Mouse (Mus musculus) ES-E14 (cell line): ENCODE measurements around the gene Itih3. TPM values are rescaled to one million over a fixed set of nuclear protein-coding genes. Genes with fewer than 3 reads are reported as not detected.

Experiments used
- DNase-seq: peaks from one replicate; pipeline ENCODE4 v3.0.0-alpha.2; 2013; ENCODE audit warnings: low read depth, low spot score
- H3K27ac ChIP-seq: 2 replicates; pipeline ENCODE4 v1.5.1; 2012; ENCODE audit warnings: low read depth, mild to moderate bottlenecking, low read length, moderate library complexity, mixed read lengths; ENCODE audit not compliant: poor library complexity, insufficient read depth, severe bottlenecking
- H3K36me3 ChIP-seq: 2 replicates; pipeline ENCODE4 v1.6.1; 2012; ENCODE audit warnings: mild to moderate bottlenecking, low read length, moderate library complexity, mixed read lengths; ENCODE audit not compliant: control insufficient read depth, poor library complexity, insufficient read depth, severe bottlenecking
- H3K4me1 ChIP-seq, 2 experiments: fragments of 150-350 bp in 1 of 2; sonication (generic) in 1 of 2; 2 replicates each; pipeline ENCODE4 v1.6.1; 2012; ENCODE audit warnings: low read length in 2 of 2, mild to moderate bottlenecking in 1 of 2, mixed read lengths in 1 of 2; ENCODE audit not compliant: control insufficient read depth in 2 of 2, insufficient read depth in 2 of 2, poor library complexity in 1 of 2
- H3K4me3 ChIP-seq, 2 experiments: fragments of 150-350 bp in 1 of 2; sonication (generic) in 1 of 2; 2 replicates each; pipeline ENCODE4 v1.5.1; 2012; ENCODE audit warnings: low read length in 2 of 2, low read depth in 1 of 2, mild to moderate bottlenecking in 1 of 2, mixed read lengths in 1 of 2; ENCODE audit not compliant: insufficient read depth in 1 of 2, poor library complexity in 1 of 2, severe bottlenecking in 1 of 2
- H3K9ac ChIP-seq: 2 replicates; pipeline ENCODE4 v1.6.1; 2012; ENCODE audit warnings: low read depth, mild to moderate bottlenecking, low read length, mixed read lengths; ENCODE audit not compliant: poor library complexity, insufficient read depth, severe bottlenecking
- H3K9me3 ChIP-seq: fragments of 150-350 bp; sonication (generic); 2 replicates; pipeline ENCODE4 v1.6.1; 2012; ENCODE audit warnings: low read depth, mild to moderate bottlenecking, low read length; ENCODE audit not compliant: control insufficient read depth, insufficient read depth
- CHD2 ChIP-seq: IDR thresholded peaks from 2 replicates; pipeline ENCODE4 v1.6.1; 2014; ENCODE audit warnings: mild to moderate bottlenecking, low read depth, low read length, inconsistent platforms
- HCFC1 ChIP-seq: IDR thresholded peaks from 2 replicates; pipeline ENCODE4 v1.6.1; 2012; ENCODE audit warnings: low read length, inconsistent platforms, borderline replicate concordance; ENCODE audit not compliant: insufficient read depth
- MAFK ChIP-seq: IDR thresholded peaks from 2 replicates; pipeline ENCODE4 v1.6.1; 2014; ENCODE audit warnings: mild to moderate bottlenecking, low read depth, low read length, inconsistent platforms; ENCODE audit not compliant: insufficient read depth
- ZC3H11A ChIP-seq: IDR thresholded peaks from 2 replicates; pipeline ENCODE4 v1.6.1; 2012; ENCODE audit warnings: low read depth, mild to moderate bottlenecking, inconsistent platforms, low read length, borderline replicate concordance
- ZNF384 ChIP-seq: IDR thresholded peaks from 2 replicates; pipeline ENCODE4 v1.6.1; 2012; ENCODE audit warnings: low read depth, low read length, inconsistent platforms
- in situ Hi-C, 2 experiments: fragments of 600-800 bp; cut with MboI; formaldehyde crosslinking; loops; one replicate each; pipeline ENCODE4 v1.15.1; 2025; ENCODE audit warnings: low sequenced_read_pairs in 2 of 2, inconsistent platforms in 1 of 2; ENCODE audit not compliant: unreplicated experiment in 2 of 2
- total RNA-seq: library from RNA; depleted of rRNA; stranded (reverse); fragments of 300-350 nt; gene quantifications from 2 replicates; pipeline ENCODE4 v1.2.3, GENCODE M21; 2012

The Itih3 gene
- total RNA-seq, 1 experiment, result 0.40 TPM

DNA sequence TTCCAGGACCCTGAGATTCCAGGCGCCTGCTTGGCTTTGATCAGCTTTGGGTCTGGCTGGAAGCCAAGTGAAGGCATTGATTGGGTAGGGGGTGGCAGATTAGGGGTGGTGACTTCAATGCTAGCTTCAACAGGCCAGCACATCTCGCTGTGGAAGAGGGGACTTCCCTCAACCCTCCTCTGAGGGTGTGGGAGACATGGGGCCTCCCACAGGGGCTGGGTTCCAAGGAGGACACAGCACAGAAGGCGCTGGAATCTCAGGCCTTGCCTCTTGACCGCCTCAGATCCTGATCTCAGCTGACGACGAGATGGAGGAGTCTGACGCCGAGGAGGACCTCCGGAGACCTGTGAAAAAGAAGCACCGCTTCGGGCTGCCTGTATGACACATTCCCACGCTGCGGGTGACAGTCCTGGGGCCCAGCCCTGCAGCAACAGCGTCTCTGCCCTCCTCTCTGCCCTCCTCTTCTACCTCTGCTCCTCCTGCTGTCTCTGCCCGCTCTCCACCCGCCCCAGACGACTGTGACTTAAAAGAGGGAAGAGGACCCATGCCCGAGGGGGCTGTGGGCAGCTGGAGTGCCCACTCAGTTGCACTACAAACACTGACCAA, 49.4 kb downstream of the Itih3 start:
- no peak for DNase-seq
- in situ Hi-C loops, result no loop called here
- no peak overlapping the region for H3K9ac ChIP-seq
- no peak overlapping the region for H3K4me3 ChIP-seq
- TF ChIP-seq CHD2 (no peak), MAFK (no peak), ZNF384 (no peak)
- H3K4me1 ChIP-seq, result peaks cover 0 to 11% of the 10 kb centered on the region in 2 experiments; a peak in 2 of 4 replicates
- H3K9me3 ChIP-seq, result no peaks in the 10 kb centered on the region
- peaks cover 9% of the 10 kb centered on the region; the same call in 1 of the 2 replicates for H3K36me3 ChIP-seq
- H3K27ac ChIP-seq, result no peak overlapping the region

DNA sequence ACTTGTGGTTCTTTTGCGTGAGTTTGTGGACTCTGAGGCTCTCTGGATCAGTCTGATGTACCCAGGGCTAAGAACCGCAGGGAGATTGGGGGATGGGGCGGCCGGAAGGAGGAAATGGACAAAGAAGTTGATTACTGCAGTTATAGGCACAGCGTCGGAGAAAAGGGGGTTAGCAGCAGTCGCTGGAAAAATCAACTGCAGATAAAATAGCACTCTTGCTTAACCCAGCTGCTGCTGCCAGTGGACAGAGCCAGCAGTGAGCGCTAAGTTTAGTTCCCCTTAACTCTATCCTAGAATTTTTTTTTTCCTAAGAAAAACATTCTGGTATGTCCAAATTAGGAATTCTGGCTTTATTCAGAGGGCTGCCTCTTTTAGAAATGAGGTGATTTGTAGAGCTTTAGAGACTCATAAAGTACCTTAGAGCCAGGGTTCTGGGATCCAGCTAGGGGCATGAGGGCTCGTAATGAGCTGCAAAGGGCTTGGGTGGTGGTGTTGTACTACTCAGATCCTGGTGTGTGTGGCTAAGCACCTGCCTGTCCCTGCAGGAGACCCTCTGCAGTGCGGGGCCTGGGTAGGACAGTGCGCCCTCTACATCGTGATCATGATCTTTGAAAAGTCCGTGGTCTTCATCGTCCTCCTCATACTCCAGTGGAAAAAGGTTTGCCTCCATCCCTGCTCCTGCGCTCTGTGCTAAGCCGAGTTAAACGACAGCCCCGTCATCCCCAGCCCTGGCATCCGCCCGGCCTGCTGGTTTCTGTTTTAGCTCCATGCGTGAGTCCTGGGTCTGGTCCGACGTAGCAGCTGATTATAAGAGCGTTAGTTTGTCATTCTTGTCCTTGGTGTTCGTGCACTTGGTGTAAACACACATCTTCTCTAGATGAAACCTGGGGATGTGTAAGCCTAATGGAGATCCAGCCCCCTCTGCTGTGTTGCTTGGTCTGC, 53.1 kb downstream of the Itih3 start:
- H3K9me3 ChIP-seq, result no peaks in the 10 kb centered on the region
- no peak overlapping the region for H3K9ac ChIP-seq
- peaks cover 0 to 12% of the 10 kb centered on the region in 2 experiments; a peak in 2 of 4 replicates for H3K4me1 ChIP-seq
- in situ Hi-C loops, result no loop called here
- no peak overlapping the region for H3K4me3 ChIP-seq
- TF ChIP-seq ZC3H11A (no peak), ZNF384 (no peak)
- H3K36me3 ChIP-seq, result peaks cover 13% of the 10 kb centered on the region; the same call in 1 of the 2 replicates
- no peak overlapping the region for H3K27ac ChIP-seq
- DNase-seq, result no peak

DNA sequence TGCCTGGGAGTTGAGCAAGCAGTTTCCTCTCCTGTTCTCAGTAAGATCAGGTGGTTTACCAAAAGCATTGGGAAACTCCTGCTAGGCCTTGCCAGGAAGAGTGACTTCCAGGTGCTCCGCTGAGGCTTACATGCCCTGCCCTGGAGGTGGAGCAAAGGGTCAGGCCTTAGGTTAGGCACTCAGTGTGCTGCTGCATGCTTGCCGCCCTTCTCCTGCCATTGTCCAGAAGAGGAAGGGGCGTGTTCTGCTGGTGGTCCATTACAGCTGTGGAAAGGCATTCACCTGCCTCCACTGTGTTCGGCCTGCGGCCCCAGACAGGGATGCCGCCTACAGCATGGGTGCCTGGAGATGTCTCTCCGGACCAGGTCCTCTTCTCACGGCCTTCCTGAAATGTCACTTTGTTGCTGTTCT, 54.2 kb downstream of the Itih3 start:
- in situ Hi-C loops, result no loop called here
- TF ChIP-seq HCFC1, result no peak
- Histone ChIP-seq H3K36me3 (peaks cover 14% of the 10 kb centered on the region; the same call in 1 of the 2 replicates), H3K27ac (no peak overlapping the region), H3K4me3 (no peak overlapping the region), H3K4me1 (peaks cover 0 to 12% of the 10 kb centered on the region in 2 experiments; a peak in 2 of 4 replicates), H3K9me3 (no peaks in the 10 kb centered on the region), H3K9ac (peak overlapping the region; percentile 13; the same call in 1 of the 2 replicates)
- DNase-seq, result peak; percentile 28

DNA sequence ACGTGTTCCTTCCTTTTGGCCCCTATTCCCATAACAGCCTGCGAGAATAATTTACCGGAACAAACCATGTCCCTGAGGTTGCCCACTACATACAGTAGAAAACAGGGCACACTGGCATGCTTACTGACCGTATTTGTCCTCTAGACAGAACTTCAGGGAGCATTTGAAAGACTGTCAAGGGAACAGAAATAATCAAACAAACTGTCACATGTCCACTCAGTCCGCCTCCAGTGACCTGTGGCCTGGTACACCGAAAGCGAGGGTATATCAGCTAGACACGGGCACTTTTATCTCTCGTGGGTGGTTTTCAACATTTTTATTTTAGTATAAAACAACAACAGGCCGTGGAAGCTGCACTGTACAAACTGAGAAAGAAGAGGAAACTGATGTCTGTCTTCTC, 54.7 kb downstream of the Itih3 start:
- Histone ChIP-seq H3K36me3 (peaks cover 12% of the 10 kb centered on the region; the same call in 1 of the 2 replicates), H3K4me1 (peaks cover 0 to 12% of the 10 kb centered on the region in 2 experiments; a peak in 2 of 4 replicates), H3K4me3 (no peak overlapping the region), H3K9ac (no peak overlapping the region), H3K27ac (no peak overlapping the region), H3K9me3 (no peaks in the 10 kb centered on the region)
- in situ Hi-C loops, result no loop called here
- no peak for DNase-seq
- TF ChIP-seq HCFC1, result no peak
- TF ChIP-seq CHD2, result no peak
- no peak for TF ChIP-seq MAFK
- TF ChIP-seq ZNF384, result no peak
- TF ChIP-seq ZC3H11A, result no peak

DNA sequence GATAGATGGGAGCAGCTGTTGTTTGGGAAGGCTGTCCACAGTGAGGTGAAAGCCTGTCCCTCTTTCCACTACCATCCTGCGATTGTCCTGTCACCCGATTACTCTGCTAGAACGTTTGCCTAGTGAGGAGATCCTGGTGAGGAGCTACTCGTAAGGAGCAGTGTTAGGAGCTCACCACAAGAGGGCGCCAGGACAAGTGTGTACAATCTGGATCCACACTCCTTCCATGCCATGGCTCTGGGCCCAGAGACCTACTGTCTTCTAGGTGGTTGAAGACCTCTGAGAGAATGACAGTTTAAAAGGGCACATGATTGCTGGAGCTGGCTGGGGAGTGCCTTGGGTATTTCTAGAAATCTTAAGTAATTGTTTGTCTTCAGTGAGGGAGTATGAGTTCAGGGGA, 56.5 kb downstream of the Itih3 start:
- peaks cover 6% of the 10 kb centered on the region; the same call in 1 of the 2 replicates for H3K36me3 ChIP-seq

More for the DNA sequence above, 56.5 kb downstream of the Itih3 start:
- H3K4me1 ChIP-seq, result peaks cover 0 to 12% of the 10 kb centered on the region in 2 experiments; a peak in 2 of 4 replicates
- no peak overlapping the region for H3K9ac ChIP-seq
- no peak overlapping the region for H3K4me3 ChIP-seq
- peak; percentile 60 for DNase-seq
- H3K9me3 ChIP-seq, result no peaks in the 10 kb centered on the region
- TF ChIP-seq CHD2 (no peak), HCFC1 (no peak), MAFK (no peak), ZNF384 (no peak), ZC3H11A (no peak)
- in situ Hi-C loops, result no loop called here
- no peak overlapping the region for H3K27ac ChIP-seq
